Mouse (Mus musculus) layer of hippocampus, postnatal 25 days (tissue): ENCODE measurements around the gene Gmds. TPM values are rescaled to one million over a fixed set of nuclear protein-coding genes. Genes with fewer than 3 reads are reported as not detected.

Source experiments
- DNase-seq, 2 experiments: peaks; one replicate each; pipeline ENCODE4 v3.0.0; 2022; ENCODE audit warnings: mixed read lengths in 2 of 2, low spot score in 1 of 2; ENCODE audit errors: extremely low spot score in 1 of 2
- total RNA-seq, 2 experiments: library from RNA; stranded (reverse); gene quantifications; 2 replicates each; pipeline ENCODE4 v1.2.3; 2021

The Gmds gene
- total RNA-seq, 2 experiments from 2014 or later = 12.7 to 16.5 TPM

DNA sequence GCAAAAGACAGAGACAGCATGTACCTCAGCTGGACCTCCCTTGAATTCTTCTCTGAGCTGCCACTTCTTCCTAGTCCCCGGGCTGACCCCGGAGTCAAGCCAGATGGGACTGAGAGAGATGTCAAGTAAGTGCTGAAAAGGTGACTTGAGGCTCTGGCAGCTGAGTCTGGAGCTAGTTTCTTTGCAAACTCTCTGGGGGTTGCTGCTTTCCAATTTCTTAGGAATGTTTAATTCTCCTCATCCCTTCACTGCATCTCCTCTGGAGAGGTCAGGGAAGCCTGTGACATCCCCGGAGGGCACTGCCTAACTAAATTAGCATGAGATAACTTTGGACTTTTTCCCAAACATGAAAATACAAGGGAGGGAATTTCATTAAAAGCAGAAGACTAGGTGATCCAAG, 378.0 kb downstream of the Gmds start:
- no peak for DNase-seq

DNA sequence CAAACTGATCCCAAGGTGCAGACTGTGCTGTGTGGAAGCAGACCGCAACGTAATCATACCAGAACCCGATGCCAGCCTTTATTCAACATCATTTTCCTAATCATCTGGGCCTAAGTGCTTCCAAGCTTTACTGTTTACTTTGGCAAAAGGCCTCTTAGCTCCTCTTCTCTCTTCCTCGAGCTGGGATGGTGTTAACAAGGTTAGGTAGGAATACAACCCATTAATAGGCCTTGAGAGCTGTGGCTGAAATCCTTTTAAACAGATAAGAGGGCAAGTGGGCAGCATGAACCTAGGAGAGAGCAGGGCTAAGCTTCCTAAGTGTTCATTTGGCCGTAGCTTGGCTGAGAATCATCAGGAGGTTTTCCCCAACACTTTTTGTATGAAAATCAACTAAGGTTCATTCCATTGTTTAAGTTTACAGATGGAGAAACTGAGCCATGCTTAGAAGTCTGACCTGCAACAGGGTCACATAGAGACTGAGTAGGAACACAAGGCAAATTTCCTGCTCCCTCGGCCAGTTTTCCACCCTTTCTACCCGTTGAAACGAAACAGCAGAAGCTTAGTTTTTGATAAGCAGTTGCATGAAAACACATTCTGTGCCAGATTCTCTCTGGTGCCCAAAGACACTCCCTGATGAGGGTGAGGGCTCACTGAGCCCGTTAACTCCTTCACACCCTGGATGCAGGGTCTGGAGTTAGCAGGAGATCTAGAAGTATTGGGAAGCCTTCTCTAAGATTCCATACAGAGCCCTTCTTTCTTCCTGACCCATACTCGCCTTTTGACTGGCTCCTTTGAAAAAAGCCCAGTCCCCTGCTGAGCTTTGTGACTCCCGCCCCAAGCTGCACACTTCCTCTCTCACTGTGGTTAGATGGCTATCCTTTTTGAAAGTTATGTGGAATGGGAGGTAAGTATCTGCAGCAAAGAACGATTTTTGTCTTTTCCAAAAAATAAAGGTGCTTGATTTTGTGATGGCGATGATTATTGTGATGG, 379.9 kb downstream of the Gmds start:
- no peak for DNase-seq

DNA sequence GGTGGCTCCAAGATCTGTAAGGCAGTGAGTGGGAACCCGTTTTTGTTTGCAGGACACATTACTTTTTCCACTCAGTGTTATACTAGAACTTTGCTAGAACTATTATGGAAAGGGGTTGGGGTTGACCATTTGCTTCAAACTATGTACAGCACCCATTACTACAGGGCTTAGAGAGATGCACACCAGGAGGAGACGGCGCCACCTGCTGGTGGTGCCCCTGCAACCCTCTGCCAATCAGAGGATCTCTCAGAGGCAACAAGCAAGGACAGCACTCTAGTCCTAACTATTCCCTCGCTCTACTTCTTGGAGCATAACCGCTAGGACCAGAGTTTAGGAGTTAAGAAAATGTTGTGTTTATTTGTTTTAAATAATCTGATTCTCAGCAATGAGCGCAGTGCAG, 382.0 kb downstream of the Gmds start:
- DNase-seq = peak in 1 of 2 experiments; percentile 11

DNA sequence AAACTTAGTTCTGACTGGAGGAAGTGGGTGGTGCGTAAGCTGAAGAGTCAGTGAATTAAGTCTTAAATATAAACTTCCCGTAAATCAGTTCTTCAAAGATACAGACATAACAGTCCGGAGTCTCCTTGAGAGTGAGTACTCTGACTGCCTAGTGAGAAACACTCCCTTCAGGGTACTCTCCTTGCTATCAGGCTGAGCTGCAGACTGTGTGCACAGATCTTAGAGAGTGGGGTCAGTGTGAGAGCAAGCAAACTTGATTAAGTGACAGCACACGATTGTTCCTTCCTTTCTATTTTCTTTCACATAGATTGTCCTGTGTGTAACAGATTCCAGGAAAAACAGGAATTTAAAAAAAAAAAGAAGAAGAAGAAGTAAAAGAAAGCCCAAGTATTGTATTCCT, 382.4 kb downstream of the Gmds start:
- DNase-seq = no peak

DNA sequence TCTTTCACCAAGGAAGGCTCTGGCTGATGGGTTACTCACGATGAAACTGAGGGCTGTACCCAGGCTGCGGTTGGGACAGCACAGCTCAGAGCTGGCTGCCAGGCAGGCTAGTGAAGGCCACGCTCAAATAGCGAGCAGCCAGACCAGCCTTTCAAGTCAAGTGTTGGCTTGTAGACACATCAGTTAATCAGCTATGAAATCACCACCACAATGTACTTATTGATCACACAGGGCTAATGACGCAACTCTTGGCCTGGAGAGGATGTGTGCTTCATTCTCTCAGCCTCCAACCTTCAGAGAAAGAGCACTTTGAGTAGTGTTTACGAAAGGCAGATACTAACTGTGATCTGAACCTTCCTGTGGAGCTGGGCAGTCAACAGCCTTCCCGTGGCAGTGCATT, 383.4 kb downstream of the Gmds start:
- no peak for DNase-seq

DNA sequence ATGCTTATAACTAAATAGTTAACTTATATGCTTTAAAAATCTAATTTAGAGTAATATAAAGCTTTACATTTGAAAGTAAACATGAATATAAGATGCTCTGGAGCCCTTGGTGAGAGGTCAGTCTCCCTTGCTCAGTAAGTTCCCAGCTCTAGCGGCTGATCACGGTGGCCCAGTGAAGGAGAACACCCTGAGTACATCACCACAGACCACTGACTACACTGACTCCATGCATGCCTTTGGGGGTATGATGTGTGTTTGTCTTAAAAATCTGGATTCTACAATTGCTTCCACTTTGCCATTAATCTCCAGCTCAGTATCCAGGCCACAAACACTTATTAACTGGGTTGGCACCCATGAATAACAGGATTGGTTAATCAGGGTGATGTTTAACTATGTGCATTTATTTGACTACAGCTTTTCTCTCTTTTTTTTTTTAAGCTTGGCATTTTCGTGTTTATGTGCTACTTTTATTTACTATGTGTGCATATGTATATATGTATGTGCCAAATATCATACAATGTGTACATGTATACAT, 393.8 kb downstream of the Gmds start:
- DNase-seq = no peak

DNA sequence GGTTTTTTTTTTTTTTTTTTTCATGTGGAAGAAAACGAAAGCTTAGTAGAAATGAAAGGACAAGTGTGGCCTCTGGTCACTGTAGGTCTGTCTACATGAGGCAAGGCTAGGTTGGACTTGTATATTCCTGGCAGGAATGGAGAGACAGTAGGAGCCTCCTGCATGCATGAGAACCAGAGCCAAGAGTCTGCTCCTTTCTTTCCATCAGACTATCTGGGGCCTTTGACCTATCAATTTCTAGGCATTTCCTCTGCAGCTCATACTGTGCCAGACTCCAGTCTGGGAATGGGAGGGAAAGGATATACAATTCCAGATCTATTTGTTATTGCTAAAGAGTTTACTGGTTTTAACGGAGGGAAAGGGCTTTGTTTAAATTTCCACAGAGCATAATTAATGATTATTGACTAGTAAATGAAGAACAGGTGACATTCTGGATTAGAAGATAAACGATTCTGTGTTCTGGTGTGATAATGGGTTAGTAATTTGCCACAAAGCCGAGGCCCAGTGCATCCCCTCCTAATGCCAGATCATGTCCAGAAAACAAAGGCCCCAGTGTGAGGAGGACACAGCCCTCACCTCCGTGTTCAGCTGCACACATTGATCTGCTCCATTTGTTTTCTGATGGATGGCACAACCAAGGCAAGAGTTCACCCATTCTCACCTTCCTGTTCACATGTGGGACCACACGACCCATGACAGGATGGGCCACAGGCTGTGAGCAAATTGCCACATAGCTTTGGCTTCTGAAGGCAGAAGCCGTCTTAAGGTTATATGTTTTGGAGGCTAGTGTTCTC, 394.9 kb downstream of the Gmds start:
- no peak for DNase-seq

DNA sequence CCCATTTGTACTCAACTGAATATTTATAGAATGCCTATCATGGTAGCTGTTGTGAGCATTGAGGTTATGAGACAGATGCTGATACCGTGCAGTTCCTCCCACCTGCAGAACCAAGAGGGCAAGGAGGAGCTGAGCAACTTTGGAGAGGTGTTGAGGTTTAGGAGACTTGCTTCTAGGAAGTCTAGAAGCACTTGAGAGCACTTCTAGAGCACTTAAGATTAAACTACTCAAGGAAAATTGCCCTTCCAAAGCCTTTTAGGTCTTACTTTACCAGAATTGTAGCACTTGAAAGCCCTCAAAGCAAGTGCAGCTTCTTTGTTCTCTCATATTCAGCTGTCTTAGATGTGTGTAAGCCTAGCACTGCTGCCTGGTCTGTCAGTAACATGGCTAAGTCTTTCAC, 409.2 kb downstream of the Gmds start:
- no peak for DNase-seq

DNA sequence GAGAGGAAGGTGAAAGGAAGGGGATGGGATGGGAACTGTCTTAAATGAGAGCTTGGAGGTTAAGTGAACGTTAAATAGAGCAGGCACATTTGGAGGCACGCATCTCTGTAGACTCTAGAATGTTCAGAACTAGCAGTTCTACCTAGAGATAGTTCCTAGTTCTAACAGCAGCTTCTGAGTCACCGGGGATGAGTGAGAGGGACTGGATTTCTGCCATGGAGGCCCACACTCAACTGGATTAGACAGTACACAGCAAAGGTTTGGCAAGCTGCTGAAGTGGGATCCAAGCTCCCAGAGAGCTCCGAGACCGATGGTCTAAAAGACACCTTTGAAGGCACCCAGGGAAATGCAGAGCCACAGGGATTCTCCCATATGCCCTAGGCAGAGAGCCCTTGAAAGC, 411.9 kb downstream of the Gmds start:
- DNase-seq = no peak

DNA sequence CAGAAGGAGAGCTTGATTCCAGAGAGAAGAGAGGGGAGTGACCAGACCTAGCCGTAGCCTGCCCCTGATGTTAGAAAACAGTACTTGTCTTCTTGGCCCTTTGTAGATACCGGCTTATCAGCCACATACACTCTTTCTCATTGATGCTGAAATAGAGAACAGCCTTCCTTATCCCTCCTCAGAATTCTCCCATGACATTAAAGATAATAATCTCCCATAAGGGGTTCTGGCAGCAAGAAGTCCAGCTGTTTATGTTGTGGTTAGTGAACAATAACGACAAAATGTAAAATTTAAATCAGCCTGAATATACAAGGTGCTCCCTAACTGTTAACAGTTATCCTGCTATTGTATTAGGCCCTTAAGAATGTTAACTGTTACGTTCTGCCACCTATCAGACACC, 414.0 kb downstream of the Gmds start:
- DNase-seq = no peak

DNA sequence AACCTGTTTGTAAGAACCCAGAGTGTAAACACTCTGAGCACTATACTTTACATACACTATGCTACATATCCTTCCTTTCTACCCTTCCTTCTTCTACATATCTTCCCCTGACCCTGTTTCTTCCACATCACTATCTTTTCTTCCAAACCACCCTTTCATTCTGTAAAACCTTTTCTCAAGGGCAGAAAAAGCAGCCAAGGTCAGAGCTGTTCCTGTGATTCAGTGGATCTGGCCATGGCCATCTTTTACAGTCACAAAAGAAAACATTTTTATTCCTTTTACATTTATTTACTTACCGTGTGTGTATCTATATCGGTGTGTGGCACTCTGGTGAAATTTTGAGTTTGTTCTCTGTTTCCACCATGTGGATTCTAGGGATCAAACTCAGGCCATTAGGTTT, 418.8 kb downstream of the Gmds start:
- no peak for DNase-seq

DNA sequence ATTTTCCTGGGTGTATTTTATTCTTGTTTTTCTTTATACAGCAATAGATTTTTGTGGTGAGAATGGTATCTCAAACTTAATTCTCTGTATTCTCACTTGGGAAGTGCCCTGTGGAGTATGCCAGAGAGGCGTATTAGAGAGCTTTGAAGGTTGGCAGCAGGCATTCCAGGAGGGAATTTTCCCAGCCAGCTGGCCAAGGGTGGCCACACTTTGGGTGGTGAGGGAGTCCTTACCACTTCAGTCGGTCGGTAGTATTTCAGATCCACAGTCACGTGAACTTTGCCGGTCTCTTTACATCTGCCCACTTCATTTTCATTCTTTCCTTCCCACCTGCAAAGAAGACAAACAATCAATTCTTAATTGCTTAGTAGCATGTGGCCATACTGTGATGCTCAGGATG, 421.2 kb downstream of the Gmds start:
- no peak for DNase-seq

DNA sequence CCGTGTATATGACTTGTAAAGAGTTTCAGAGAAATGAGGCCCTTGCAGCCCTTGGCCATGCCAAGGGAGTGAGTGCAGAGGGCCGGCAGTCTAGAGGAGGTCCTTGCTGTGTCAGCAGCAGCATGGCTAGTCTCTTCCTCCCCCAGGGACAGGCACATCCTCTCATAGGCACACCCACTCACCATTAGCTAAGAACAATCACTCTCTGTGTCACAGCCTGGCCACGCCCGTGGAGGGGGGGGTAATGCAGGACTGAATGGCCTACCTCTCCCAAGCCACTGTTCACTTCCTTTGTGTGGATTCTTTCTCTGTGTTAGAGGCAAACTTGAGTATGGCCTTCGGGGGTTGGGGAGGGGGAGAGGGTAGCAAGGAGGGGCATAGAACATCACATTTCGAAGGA, 422.8 kb downstream of the Gmds start:
- no peak for DNase-seq

DNA sequence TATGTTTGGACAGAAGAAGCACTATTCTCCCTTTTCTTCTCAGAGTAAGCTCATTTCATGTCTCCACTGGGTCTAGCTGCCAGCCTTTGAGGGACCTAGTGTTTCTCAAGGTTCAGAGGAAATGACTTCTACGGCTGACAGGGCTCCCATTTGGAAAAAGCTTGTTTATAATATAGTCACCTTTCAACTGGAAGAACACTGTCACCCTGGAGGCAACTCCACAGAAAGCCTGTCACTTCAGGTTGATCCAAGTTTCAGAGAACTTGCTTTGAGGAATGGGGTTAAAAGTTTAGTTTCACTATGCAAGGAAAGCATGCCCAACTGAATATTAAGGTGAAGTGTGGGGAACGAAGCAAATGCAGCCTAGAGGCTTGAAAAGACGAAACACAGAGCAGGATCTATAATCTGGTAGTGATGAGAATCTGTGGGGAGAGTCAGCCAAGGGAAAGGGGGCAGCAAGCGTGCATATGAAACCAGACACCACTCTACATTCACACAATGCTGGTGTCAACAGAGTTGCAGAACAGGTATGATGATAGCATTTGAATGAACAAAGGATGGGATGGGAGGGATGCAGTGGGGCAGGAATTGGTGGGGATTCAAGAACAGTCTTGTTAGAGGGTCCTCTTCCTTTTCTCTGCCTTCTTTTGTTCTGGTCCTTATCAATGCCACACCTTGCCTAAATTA, 423.5 kb downstream of the Gmds start:
- no peak for DNase-seq

DNA sequence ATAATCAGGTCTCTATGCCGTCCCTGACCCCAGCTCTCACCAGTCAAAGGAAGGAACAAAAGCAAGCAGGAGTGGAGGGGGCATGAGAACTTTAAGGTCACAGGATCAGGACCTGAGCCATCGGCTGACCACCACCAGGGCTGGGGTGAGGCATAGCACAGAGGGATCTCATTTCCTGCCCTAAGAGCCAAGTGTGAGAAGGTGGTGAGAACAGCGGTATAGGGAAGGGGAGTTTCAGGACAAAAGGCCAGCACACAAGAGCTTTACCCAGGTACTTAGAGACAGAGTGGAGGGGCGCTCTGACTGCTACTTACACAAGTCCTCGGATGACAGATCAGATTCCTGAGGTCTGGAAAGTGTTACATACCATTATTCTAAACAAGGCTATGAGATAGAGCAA, 426.6 kb downstream of the Gmds start:
- no peak for DNase-seq

DNA sequence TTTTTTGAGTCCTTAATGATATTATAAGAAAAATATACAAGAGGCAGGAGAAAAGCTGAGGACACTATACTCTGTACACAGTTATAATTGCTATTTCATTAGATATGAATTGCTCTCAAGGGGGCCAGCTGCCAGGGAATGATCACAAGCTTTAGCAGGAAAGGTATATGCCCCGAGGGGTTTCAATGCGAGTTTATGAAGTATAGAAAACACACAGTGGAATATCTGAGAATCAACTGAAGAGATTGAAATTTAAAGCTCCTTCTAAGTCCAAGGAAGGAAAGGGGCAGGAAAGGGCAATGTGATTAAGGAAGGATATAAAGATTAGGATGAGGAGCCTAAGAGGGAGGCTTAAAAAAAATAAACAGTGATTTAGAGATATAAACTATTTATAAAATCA, 427.2 kb downstream of the Gmds start:
- DNase-seq = no peak

DNA sequence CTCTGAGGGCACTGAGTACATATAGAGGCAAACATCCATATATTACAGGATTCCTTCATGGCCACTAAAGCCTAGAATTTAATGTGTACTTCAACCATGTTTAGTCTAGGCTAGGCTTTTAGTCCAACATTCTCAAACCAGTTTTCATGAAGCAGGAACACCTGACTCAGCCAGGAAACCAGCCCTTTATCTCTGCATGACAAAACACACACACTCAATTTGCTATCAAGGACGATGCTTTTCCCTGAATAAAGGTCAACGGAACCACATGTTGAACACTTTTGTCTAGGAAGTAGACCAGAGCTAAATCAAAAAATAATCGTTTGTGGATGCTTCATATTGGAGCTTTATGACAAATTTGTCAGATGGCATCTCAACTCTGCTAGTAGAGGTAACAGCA, 429.5 kb downstream of the Gmds start:
- no peak for DNase-seq

DNA sequence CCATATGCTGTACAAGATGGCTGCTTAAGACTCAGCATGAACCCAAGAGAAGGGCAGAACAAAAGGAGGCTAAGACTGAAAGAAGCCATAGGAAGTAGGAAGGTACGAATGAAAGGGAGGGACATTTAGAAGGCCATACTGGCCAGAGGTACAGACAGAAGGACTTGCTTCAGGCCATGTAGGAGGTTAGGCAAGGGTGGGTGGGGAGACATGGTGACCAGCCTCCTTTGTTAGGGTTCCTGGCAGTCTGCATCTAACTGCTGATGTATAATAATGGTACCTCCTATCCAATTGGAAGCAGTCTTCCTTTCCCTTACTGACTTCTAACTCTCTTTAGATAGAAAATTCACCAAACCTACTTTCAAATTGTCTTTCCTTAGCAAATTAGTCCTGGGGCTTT, 432.0 kb downstream of the Gmds start:
- DNase-seq = no peak

DNA sequence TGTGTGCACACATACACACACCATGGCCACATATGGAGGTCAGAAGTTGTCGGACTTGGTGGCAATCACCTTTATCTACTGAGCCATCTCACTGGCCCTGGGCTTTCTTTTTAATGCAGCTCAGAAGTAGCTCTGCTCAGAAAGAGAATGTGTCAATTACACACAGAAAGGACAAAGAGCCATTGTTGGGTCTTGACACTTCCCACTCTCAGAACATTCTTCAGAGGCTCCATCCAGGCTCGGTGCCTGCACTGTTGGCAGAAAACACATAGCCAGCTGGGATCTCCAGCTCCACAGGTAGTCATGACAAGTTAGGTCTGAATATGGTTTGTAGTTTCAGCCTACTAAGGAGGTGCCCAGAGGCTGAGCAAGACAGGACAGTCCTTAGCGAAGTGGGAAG, 438.3 kb downstream of the Gmds start:
- no peak for DNase-seq

DNA sequence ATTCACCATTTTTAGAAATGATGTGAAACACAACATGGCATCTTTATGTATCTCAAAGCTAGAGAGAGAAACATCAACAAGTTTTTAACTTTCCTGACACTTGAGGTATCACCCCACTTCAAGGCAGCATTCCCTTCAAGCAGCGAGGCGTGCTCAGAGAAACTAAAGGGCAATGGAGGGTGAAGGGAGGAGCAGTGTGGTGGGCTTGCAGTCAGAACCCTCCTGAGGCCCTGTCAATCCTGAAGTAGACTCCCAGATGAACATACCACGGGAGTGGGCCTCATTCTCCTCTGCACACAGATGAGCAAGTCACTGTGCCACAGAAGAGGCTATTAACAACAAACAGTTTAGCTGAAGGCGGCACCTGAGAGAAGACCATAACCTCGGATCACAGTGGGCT, 439.1 kb downstream of the Gmds start:
- no peak for DNase-seq

DNA sequence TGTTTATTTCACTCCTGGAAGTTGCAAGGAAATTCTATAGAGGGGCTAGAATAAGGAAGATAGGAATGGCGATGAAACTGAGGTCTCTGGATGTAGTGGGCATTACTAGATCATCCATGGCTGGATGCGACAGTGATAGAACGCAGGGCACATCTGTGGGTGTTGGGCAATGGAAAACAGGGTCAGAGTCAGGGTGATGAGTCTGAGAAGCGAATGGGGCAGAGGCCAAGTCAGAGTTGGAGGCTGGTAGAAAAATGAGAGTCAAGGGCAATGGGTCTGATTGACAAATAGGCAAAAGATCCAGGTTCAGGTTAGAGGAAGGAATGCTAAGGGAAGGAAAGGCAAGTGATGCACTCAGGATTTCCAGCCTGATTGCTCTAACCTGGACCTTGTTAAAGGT, 441.0 kb downstream of the Gmds start:
- no peak for DNase-seq
